Mouse (Mus musculus): Measurements from ENCODE around the gene 4922502D21Rik.

DNA sequence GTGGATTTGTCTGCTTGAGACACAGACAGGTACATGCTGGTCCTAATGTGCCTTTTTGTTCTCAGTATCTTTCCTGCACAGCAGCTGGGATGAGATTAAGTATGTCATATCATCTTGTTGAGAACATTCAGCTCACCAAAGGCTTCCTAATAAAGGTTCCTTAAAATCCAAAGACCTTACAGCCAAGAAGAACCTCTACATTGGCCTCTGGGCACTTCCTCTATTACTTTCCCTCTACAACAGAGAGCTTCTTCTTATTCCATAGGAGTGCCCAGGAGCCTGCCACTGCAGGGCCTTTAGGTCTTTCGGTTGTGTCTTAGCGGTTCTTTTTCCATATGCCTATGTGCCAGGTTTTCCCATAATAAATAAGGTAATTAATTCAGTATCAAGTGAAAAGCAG is 55.1 kb downstream of the 4922502D21Rik start:
- TF ChIP-seq POLR2A (IDR thresholded peaks at IDR 0.05; ENCODE audit: borderline replicate concordance, low read depth, low read length) (no peak), CTCF (IDR thresholded peaks at IDR 0.05; ENCODE audit: low read depth, low read length) (no peak)
